Mouse (Mus musculus) WW6 (cell line): Measurements from ENCODE around the gene Ppp1r3g.

Experiments used
- DNase-seq: peaks from one replicate; pipeline ENCODE4 v3.0.0-alpha.2; 2013; ENCODE audit warnings: low read depth, low spot score

The Ppp1r3g gene

GRCm38 (mm10) chr13:35995231-35995630 is 36.6 kb downstream of the Ppp1r3g start:
- no peak for DNase-seq

GRCm38 (mm10) chr13:35995696-35996426 is 37.2 kb downstream of the Ppp1r3g start:
- DNase-seq: no peak

DNA sequence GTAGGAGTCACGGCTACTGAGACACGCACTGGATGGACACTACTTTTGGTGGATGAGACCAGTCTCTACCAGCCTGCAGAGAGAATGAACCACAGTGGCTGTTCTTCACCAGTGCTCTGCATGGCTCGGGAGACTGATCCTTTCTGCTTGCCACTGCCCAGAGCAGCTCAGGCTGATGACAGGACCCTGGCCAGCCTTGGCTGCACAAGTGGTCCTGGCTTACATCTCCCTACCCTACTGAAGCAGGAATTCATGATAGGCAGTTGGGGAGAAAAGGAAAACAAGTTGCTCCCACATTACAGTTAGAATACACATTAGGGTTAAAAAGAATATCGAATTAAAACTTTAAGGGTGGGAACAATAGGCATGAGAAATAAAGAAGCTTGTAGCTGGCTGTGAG is 39.0 kb downstream of the Ppp1r3g start:
- DNase-seq: no peak

- no peak for DNase-seq
Observed at GRCm38 (mm10) chr13:36000798-36001197, 42.2 kb downstream of the Ppp1r3g start.

GRCm38 (mm10) chr13:36009981-36010380 is 51.3 kb downstream of the Ppp1r3g start:
- no peak for DNase-seq

- DNase-seq: no peak
Observed at GRCm38 (mm10) chr13:36015636-36016035, 57.0 kb downstream of the Ppp1r3g start.

- DNase-seq: no peak
Observed at GRCm38 (mm10) chr13:36018017-36018416, 59.4 kb downstream of the Ppp1r3g start.

DNA sequence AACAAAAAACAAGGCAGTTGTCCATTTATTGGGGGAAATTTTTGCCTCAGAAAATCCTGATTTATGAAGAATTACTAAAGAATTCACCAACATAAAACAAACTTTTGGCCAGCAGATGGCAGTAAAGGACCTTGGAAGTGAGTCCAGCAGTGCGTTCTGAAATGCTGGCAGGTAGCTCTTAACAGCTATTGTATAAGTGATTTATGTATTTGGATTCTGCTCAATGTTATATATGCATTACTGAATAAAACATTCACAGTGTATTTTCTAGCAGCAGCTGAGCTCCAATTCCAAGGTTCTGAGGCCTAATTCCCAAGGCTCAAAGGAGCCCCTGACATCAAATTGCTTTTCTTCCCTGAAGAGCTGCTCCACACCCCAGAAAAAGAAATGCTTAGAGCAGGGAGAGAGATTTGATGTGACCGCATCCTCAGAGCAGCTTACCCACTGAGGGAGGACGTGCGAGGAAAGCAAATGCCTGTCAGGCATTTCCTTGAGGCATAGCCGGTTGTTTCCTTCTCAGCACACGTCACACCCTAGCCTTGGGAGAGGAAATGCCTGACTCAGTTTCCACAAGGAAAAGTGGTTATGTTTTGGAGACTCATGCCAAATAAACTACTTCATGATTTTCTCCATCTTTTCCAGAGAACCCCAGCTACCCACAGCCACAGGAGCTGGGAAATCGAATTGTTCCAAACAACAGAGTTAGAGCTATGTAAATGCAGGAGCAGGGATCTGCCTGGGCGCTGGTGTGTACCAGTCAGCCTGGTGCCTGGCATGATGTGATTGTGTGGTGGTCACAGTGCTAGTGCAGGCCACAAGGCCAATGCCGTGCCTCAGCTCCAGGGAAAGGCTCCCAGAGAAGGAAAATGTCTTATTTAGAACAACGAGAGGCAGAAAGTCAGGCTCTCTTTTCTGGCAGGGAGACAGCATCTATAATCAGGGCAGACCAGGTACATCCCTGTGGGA is 61.0 kb downstream of the Ppp1r3g start:
- DNase-seq: peak; percentile 9
